Mouse (Mus musculus) megakaryocyte-erythroid progenitor cell, adult 5-6 weeks (primary cell): ENCODE results near the gene B3gnt9. TPM values are rescaled to one million over a fixed set of nuclear protein-coding genes. Genes with fewer than 3 reads are reported as not detected.
"Not testable (repeated sequence)": the region's sequence is repeated elsewhere in the genome, so short reads cannot be mapped to it uniquely, and the experiment has no call there.

Experiments
- ATAC-seq: replicated peaks from 2 replicates; pipeline ENCODE4 v1.8.0; 2016; ENCODE audit warnings: mild to moderate bottlenecking, inconsistent platforms; ENCODE audit not compliant: severe bottlenecking, poor library complexity, low FRiP score, low TSS enrichment
- total RNA-seq, 2 experiments: library from RNA; stranded (forward) in 1 of 2; stranded (reverse) in 1 of 2; fragments of 200-1000, 215-1000 nt in 1 of 2; fragments of >200 nt in 1 of 2; fragmentation: Nextera tagmentation in 1 of 2; gene quantifications; 2 replicates each; pipeline ENCODE4 v1.2.3; 2014 to 2017

B3gnt9 gene
- total RNA-seq, 2 experiments from 2014 or later: 2.6 TPM; not detected in 1

GRCm38 (mm10) chr8:105261326-105261980, 6.5 kb upstream of the B3gnt9 start:
- ATAC-seq: no peak

GRCm38 (mm10) chr8:105260371-105261099, 5.6 kb upstream of the B3gnt9 start:
- no peak for ATAC-seq

- peak; percentile 46 for ATAC-seq
These were observed 4.9 kb upstream of the B3gnt9 start for GRCm38 (mm10) chr8:105259721-105260320.

GRCm38 (mm10) chr8:105258911-105259720, 4.2 kb upstream of the B3gnt9 start:
- ATAC-seq: peak; percentile 8; the same call in 1 of the 2 replicates

GRCm38 (mm10) chr8:105257318-105258114, 2.6 kb upstream of the B3gnt9 start:
- ATAC-seq: no peak

GRCm38 (mm10) chr8:105254152-105254965, 594 bp downstream of the B3gnt9 start:
- peak; percentile 75 for ATAC-seq

GRCm38 (mm10) chr8:105253766-105254151, 1.2 kb downstream of the B3gnt9 start:
- ATAC-seq: no peak

GRCm38 (mm10) chr8:105252680-105253537, 2.0 kb downstream of the B3gnt9 start:
- ATAC-seq: no peak

- ATAC-seq: no peak
These were observed 3.0 kb downstream of the B3gnt9 start for GRCm38 (mm10) chr8:105251954-105252353.

- ATAC-seq: no peak
These were observed 13.9 kb downstream of the B3gnt9 start for GRCm38 (mm10) chr8:105241016-105241415.

- ATAC-seq: no peak
These were observed 17.4 kb downstream of the B3gnt9 start for GRCm38 (mm10) chr8:105237442-105238142.

- no peak for ATAC-seq
These were observed 19.7 kb downstream of the B3gnt9 start for GRCm38 (mm10) chr8:105235206-105235605.

GRCm38 (mm10) chr8:105233126-105233935, 21.6 kb downstream of the B3gnt9 start:
- ATAC-seq: no peak

- ATAC-seq: not testable (repeated sequence)
These were observed 22.6 kb downstream of the B3gnt9 start for GRCm38 (mm10) chr8:105232321-105232693.

GRCm38 (mm10) chr8:105231503-105232320, 23.2 kb downstream of the B3gnt9 start:
- ATAC-seq: no peak
